Mouse (Mus musculus) megakaryocyte progenitor cell, adult 5-6 weeks (primary cell): ENCODE measurements at regions not wholly inside any gene's neighbourhood (a gene's known extent, or its start where the extent isn't known, plus 50 kb on each side); places are given as distances from the start of the nearest gene placed in this dataset.

Source experiments
- ATAC-seq: replicated peaks from 2 replicates; pipeline ENCODE4 v1.8.0; 2016; ENCODE audit warnings: mild to moderate bottlenecking, moderate TSS enrichment, inconsistent platforms; ENCODE audit not compliant: poor library complexity

DNA sequence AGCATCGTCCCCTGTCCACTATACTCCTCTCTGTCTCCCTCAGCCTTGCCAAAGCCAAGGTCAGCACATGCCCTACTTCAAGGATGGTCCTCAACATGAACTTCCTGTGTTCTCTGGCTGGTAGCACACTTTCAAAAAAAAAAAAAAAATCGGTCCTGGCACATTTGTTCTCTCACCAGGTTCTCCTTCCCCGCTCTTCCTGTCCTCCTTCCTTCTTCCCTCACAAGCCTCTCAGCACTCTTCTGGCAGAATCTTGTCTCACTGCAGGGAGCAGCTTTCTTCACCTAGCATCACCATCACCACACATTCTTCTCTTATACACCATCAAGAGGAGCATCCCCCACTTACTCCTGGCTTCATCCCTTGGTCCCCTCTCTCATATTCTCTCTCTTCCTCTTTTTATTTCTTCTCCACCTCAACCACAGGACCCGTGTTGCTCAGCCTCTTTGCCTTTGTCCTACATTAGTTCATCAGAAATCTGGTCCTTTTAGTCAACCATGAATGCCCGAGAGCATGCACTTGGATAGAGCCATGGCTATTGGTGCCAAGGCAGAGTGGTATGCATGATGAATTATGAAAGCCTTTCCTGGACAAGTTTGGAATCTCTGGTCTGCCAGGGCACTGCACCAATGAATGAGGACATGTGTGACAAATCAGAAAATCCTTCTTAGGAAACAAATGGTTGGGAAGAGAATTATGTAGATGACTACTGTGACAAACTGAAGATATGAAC is 230.8 kb downstream of the Btg1 start:
- ATAC-seq, result no peak

DNA sequence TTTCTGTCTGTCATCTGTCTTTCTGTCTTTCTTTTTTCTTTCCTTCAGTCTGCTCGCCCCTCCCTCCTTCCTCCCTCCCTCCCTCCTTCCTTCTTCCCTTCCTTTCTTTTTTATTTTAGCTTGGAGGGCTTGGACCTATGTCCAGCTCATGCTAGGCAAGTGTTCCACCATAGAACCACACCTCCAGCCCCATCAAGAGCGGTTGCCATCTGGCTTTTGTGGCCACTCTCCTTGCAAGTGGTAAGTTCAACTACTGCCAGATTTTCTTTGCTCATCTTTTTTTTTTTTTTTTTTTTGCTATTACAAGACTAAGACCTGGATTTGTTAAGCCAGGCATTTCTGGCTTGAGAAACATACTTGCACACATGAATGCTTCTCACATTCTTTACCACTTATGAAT is 231.7 kb downstream of the Btg1 start:
- no peak for ATAC-seq

GRCm38 (mm10) chr10:96860366-96860765 is 243.6 kb downstream of the Btg1 start:
- no peak for ATAC-seq

DNA sequence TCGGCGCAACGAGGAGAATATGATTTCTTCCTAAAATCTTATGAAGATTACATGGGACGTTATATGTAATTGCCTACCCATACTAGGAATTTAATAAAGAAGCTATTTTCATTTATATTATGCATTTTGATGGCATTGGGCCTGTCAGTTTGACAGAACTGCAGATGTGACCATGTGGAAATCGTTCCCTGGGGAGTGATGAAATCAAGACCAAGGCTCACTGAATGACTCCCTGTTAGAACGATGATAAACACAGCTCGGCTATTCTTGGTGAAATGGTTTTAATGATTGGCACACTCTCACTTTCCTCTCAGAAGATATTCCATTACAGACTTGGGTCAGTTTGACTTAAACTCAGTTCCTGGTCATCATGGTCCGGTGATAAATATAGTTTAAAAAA is 246.4 kb downstream of the Btg1 start:
- ATAC-seq, result 0 out of 2 replicates have a peak, but pooled peaks have one; percentile 29

DNA sequence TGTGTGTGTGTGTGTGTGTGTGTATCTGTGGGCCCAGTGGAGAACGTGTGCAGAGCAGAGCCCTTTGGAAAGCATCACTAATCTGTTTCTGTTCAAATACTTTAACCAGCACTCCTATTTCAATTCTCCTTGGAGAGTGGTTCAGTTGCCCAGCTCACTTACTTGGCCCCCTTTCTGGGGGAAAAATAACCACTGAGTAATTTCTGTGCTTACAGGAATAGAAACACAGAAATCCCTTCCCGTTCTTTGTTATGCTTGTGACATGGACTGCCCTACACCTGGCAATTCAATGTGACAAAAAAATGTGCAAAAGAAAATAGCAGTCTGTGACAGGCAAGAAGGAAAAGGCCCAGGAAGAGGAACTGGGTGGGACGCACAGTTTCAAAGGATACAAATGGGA is 249.7 kb downstream of the Btg1 start:
- ATAC-seq, result no peak

GRCm38 (mm10) chr10:96871559-96872160 is 254.9 kb downstream of the Btg1 start:
- peak; percentile 82 for ATAC-seq

GRCm38 (mm10) chr10:96874646-96875045 is 257.8 kb downstream of the Btg1 start:
- ATAC-seq, result no peak

GRCm38 (mm10) chr10:96875676-96876075 is 258.9 kb downstream of the Btg1 start:
- ATAC-seq, result peak; percentile 73

- ATAC-seq, result peak; percentile 52
Observed at GRCm38 (mm10) chr10:96879425-96879824, 262.6 kb downstream of the Btg1 start.

DNA sequence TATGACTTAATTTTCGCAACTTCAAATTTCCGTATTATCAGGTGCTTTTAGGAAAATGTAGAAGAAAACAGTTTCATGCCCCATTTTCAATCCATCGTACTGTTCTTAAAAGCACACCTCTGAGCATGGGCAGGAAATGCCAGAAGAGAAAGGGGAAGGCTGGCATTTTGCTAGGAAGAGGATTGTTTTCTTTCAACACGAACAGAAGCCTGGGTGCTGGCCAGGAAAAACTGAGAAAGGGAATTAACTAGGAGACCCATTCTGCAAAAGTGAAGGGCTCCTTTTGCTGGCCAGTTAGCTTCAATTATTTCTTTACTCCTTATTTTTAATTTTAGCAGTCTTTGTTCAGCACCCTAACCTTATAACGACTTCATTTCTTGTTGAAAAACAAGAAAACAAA is 264.0 kb downstream of the Btg1 start:
- ATAC-seq, result no peak

- no peak for ATAC-seq
Observed at GRCm38 (mm10) chr10:96881212-96881611, 264.4 kb downstream of the Btg1 start.

DNA sequence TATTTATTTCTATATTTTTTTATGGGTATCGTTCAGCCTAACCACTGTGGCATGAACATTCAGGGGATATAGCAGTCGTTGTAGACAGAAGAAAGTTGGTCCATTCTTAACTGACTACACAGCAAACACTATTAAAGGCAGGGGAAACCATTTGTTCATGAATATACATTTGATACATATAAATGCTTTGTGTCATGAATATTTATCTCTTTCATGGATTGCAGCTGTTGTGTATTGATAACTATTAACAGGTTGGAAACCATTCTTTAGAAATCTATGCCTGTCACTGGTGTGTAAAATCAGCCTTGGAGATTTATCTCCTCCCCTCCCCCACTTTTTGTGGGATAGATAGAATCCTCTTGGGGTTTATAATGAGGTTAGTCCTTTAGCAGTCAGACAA is 264.9 kb downstream of the Btg1 start:
- no peak for ATAC-seq

DNA sequence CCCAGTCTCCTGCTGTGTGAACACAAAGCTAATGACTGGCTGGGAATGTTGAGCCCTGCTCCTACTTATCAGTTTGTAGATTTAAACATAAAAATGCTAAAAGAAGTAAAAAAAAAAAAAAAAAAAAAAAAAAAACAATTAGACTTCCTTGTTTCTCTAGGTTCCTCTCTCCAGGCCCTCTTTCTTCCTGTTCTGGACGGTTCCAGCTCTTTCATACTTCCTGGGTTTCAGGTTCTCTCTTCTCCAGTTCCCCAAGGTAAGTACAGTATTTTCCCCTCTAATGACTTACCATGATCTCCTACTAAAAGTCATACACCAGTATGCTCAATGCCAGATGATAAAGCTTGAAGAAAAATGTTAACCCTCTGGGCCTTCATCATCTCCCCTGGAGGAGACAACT is 284.3 kb downstream of the Btg1 start:
- ATAC-seq, result peak; percentile 52

DNA sequence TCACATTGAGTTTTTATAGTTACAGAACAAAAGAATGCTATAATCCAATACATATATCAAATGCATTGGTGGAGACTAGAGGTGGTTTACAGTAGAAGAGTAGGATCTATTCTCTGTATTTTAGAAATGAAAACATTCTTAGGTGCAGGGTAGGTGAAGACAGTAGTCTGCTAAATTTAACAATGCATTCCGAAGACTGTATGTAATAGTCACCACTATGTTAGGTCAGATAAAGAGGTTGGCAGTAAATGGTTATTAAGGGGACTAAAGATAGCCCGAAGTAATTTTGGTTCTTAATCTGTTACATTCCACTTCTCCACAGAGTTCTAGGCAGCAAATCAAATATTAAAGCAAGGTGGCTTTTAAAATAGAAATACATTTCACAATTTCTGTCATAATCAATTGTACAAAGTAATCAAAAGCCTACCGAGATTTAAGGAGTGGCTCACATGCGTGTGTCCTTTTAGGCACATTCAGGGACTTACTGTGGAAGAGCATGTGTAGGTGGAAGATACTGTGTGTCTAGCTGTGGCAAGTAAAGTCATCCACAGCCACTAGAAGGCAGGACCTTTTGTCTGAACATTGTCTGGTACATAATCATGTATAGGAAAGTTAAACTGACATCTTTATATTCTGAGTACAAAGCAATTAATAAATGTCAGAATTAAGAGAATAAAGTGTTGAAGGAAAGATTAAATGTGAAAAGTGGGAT is 288.4 kb downstream of the Btg1 start:
- ATAC-seq, result no peak

GRCm38 (mm10) chr10:96909661-96910315 is 293.0 kb downstream of the Btg1 start:
- ATAC-seq, result peak; percentile 93

- no peak for ATAC-seq
Observed at GRCm38 (mm10) chr10:96921181-96921580, 304.4 kb downstream of the Btg1 start.

GRCm38 (mm10) chr10:96924266-96924672 is 307.5 kb downstream of the Btg1 start:
- no peak for ATAC-seq

DNA sequence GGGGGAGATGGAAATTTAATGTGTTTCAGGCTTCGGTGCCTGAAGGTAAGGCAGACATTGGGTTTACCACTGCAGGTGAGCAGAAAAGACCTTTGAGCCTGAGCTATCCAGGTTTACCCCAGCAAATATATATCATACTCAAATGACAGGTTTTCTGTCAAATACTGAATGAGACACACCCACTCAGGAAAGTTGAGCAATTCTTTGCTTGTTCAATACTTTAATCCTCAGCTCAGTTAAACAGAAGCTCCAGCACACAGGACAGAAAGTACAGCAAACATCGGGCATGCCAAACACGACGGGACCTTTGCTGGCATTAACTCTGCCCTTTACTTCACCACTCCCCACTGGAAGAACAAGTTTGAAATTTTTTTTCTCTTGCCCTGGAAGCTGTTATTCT is 307.9 kb downstream of the Btg1 start:
- no peak for ATAC-seq

DNA sequence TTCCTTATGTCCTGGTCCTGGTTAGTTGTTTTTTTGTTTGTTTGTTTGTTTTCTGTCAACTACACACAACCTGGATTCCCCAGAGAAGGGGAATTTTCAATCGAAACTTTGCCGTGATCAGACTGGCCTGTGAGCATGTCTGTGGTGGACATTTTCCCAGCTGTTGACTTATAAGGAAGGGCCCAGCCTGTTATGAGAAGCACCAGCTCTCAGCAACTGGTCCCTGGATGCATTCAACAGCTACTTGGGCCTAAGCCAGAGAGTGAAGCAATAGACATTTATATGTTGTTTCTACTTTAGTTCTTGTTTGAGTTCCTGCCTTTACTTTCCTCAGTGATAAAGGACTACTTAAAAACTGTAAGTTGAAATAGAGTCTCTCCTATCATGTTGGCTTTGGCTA is 309.0 kb downstream of the Btg1 start:
- ATAC-seq, result no peak

DNA sequence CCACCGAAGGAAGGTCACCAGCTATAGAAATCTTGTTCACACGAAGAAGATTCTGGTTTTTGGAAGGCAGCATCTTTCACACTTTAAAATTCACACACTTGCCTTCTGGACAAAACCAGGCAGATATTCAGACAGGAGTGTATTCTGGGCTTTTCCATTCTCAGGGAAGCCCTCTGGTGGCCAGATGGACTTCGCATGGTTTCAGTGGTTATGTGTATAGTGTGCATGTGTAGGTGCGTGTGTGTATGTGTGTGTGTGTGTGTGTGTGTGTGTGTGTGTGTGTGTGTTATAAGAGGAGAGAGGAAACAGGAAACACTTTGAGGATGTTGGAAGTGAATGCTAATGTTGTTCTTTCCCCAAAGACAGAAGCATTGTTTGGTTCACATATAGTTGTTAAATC is 317.9 kb downstream of the Btg1 start:
- ATAC-seq, result peak; percentile 80

- ATAC-seq, result no peak
Observed at GRCm38 (mm10) chr10:96940887-96941518, 324.2 kb downstream of the Btg1 start.
